Mouse (Mus musculus) mesoderm, embryonic 11.5 days (tissue): ENCODE results near the gene Btbd35f21.
"Not testable (repeated sequence)": the region's sequence is repeated elsewhere in the genome, so short reads cannot be mapped to it uniquely, and the experiment has no call there.

Source experiments
- DNase-seq: peaks from one replicate; pipeline ENCODE4 v3.0.0-alpha.2; 2012; ENCODE audit warnings: low read depth, low spot score

Btbd35f21 gene

DNA sequence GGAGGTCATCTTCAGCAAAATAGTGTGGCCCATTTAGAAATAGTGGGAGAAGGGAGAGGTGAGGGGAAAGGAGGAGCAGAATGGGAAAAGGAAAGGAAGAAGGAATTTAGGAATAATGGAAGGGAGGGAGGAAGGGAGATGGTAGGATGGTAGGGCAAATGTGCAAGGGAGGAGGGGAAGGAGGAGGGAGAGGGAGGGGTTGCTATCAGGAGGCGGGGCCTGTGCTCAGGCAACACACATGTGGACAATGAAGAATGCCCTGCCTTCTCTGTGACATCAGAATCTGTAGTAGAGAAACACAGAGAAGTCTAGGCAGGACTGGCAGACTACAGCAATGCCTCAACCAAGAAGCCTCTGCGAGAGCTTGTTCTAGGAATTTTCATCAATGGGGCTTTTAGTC, at the start of gene Btbd35f21:
Gene Btbd35f21 (plus strand): TSS at position 301 of the 400 bp plus-strand sequence.
- not testable (repeated sequence) for DNase-seq
